Mouse (Mus musculus) limb, embryonic 14.5 days (tissue): ENCODE measurements around the gene Tubb2b. TPM values are rescaled to one million over a fixed set of nuclear protein-coding genes. Genes with fewer than 3 reads are reported as not detected.

ENCODE experiments used
- ATAC-seq: fragments of 200-750 bp; cut with Nextera tagmentation; 2 replicates; pipeline ENCODE4 v1.8.0; 2017; ENCODE audit warnings: low read depth, moderate number of reproducible peaks, moderate TSS enrichment; ENCODE audit not compliant: low FRiP score
- DNase-seq: peaks from one replicate; pipeline ENCODE4 v3.0.0-alpha.2; 2015; ENCODE audit warnings: low spot score
- H3K27ac ChIP-seq: fragments of 300-500 bp; sonication (generic); replicated peaks from 2 replicates; pipeline ENCODE4 v1.5.1; 2014; ENCODE audit warnings: low read depth, mild to moderate bottlenecking, low read length, moderate library complexity, mixed read lengths
- H3K27me3 ChIP-seq: fragments of 300-500 bp; sonication (generic); 2 replicates; pipeline ENCODE4 v1.6.1; 2014; ENCODE audit warnings: low read length, mixed read lengths; ENCODE audit not compliant: control insufficient read depth, insufficient read depth
- H3K36me3 ChIP-seq: fragments of 300-500 bp; sonication (generic); 2 replicates; pipeline ENCODE4 v1.6.1; 2014; ENCODE audit warnings: mild to moderate bottlenecking, low read length, moderate library complexity, mixed read lengths; ENCODE audit not compliant: control insufficient read depth, insufficient read depth
- H3K4me1 ChIP-seq: fragments of 300-500 bp; sonication (generic); 2 replicates; pipeline ENCODE4 v1.6.1; 2014; ENCODE audit warnings: antibody characterized with exemption, low read length, mixed read lengths; ENCODE audit not compliant: control insufficient read depth, insufficient read depth
- H3K4me2 ChIP-seq: fragments of 300-500 bp; sonication (generic); replicated peaks from 2 replicates; pipeline ENCODE4 v1.6.1; 2014; ENCODE audit warnings: low read depth, mild to moderate bottlenecking, low read length, moderate library complexity; ENCODE audit not compliant: severe bottlenecking
- H3K4me3 ChIP-seq: fragments of 300-500 bp; sonication (generic); replicated peaks from 2 replicates; pipeline ENCODE4 v1.5.1; 2014; ENCODE audit warnings: low read length
- H3K9ac ChIP-seq: fragments of 300-500 bp; sonication (generic); 2 replicates; pipeline ENCODE4 v1.6.1; 2014; ENCODE audit warnings: mild to moderate bottlenecking, low read depth, low read length, moderate library complexity; ENCODE audit not compliant: severe bottlenecking
- H3K9me3 ChIP-seq: fragments of 300-500 bp; sonication (generic); 2 replicates; pipeline ENCODE4 v1.6.1; 2016; ENCODE audit warnings: low read length; ENCODE audit not compliant: control insufficient read depth
- POLR2A ChIP-seq: fragments of 200-500 bp; IDR thresholded peaks from 2 replicates; pipeline ENCODE4 v1.8.0; 2012; ENCODE audit warnings: inconsistent platforms, mild to moderate bottlenecking, moderate library complexity, borderline replicate concordance; ENCODE audit not compliant: insufficient read depth, insufficient read length; ENCODE audit errors: extremely low read depth
- WGBS: fragments of 180-500 bp; shearing (Covaris S2); extraction: QIAGEN DNeasy Blood & Tissue Kit; methylation state at CpG from one replicate; pipeline ENCODE4 v1.1.7; 2014; 5-methylcytosine and 5-hydroxymethylcytosine counted together
- polyA plus RNA-seq, 2 experiments: library from polyadenylated mRNA; depleted of rRNA in 1 of 2; stranded (reverse) in 1 of 2; unstranded in 1 of 2; fragments of >200 nt; fragmentation: Nextera tagmentation in 1 of 2; extraction: Ambion mirVana in 1 of 2; gene quantifications; 2 replicates each; pipeline versions ENCODE4 v1.2.1 to v1.2.3; 2012 to 2014

The Tubb2b gene
- polyA plus RNA-seq, 2 experiments, result 28.5 to 376 TPM

DNA sequence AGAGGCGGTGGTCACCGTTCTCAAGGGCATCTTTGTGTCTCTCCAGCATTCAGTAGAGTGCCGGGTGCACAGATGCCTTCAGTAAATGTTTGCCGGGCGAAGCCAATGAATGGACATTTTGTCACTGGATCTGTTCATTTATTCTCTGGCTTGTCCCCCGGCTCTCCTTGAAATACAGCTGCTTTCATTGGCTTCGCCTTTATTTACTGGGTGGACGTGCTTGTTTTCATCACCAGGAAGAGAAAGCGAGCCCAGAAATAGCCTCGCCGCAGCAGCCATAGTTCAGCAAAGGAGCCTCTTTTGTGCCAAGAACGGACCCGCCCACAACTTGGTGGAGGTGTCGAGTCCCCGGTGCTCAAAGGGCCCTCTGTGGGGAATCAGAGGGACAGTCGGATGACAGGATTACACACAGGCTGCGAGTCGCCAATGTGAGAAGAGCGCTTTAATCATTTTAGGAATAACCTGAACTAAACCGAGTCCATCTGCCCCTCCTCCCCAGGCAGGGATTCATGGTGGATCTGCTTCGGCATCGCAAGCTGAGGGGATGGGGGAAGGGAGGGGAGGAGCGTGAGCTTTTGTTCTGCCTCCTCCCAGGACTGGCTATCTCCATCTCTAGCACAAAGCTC lies 18.6 kb upstream of the Tubb2b start:
- TF ChIP-seq POLR2A, result peak; percentile 50; the same call in 1 of the 2 replicates
- ATAC-seq (peak; percentile 85), DNase-seq (peak; percentile 67)
- H3K4me1 ChIP-seq, result peaks cover 24% of the 10 kb centered on the region
- peak overlapping the region; percentile 74 for H3K27ac ChIP-seq
- H3K4me2 ChIP-seq, result peak overlapping the region; percentile 62
- H3K27me3 ChIP-seq, result no peaks in the 10 kb centered on the region
- H3K9me3 ChIP-seq, result no peaks in the 10 kb centered on the region
- H3K36me3 ChIP-seq, result no peaks in the 10 kb centered on the region
- H3K9ac ChIP-seq, result peak overlapping the region; percentile 62
- H3K4me3 ChIP-seq, result peak overlapping the region; percentile 47
- 5% methylated on average over 23 of the region's 23 CpGs for WGBS

DNA sequence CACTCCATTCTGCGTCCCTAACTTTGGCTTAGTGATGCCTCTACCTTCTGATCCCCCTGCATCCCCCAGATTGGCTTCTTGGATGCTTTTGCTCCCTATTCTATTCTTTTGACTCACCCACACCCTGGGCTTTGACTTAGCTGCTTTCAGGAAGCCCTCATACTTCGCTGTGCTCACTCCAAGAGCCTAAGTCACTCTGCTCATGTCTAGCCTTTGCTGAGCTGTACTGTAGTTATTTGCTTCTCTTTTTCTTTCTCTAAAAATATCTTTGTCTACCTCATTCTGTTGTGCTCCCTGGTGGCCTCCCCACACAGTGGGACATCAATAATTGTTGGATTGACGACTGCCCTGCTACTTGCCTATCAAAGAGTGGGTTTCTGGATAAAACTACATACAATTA lies 17.9 kb upstream of the Tubb2b start:
- 86% methylated on average over 3 of the region's 3 CpGs for WGBS
- H3K27me3 ChIP-seq, result no peaks in the 10 kb centered on the region
- no peak for ATAC-seq
- H3K9me3 ChIP-seq, result no peaks in the 10 kb centered on the region
- no peak for TF ChIP-seq POLR2A
- H3K27ac ChIP-seq, result peak overlapping the region; percentile 3
- peak overlapping the region; percentile 62; the same call in 1 of the 2 replicates for H3K4me2 ChIP-seq
- H3K36me3 ChIP-seq, result no peaks in the 10 kb centered on the region
- peaks cover 24% of the 10 kb centered on the region for H3K4me1 ChIP-seq
- H3K9ac ChIP-seq, result no peak overlapping the region
- DNase-seq, result no peak
- H3K4me3 ChIP-seq, result no peak overlapping the region

DNA sequence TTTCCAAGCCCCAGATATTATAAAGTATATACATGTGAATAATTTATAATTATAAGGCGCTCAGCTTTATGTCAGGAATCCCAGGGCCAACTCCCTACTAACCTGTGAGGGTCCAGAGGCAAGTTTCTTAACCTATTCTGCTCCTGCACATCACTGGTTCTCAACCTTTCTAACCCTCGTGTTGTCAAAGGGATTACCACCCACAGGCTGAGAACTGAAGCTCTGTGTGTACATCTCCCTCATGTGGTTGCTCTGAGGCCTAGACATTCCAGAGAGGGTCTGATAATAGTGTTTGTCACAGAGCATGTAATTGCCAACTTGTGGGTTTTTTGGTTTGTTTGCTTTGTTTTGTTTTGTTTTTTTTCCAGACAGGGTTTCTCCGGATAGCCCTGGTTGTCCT lies 16.6 kb upstream of the Tubb2b start:
- Histone ChIP-seq H3K9ac (no peak overlapping the region), H3K36me3 (no peaks in the 10 kb centered on the region), H3K4me2 (no peak overlapping the region), H3K4me1 (peaks cover 24% of the 10 kb centered on the region), H3K27me3 (no peaks in the 10 kb centered on the region), H3K9me3 (no peaks in the 10 kb centered on the region), H3K4me3 (no peak overlapping the region), H3K27ac (no peak overlapping the region)
- WGBS, result 69% methylated on average over 3 of the region's 3 CpGs
- TF ChIP-seq POLR2A, result no peak
- ATAC-seq (no peak), DNase-seq (no peak)

DNA sequence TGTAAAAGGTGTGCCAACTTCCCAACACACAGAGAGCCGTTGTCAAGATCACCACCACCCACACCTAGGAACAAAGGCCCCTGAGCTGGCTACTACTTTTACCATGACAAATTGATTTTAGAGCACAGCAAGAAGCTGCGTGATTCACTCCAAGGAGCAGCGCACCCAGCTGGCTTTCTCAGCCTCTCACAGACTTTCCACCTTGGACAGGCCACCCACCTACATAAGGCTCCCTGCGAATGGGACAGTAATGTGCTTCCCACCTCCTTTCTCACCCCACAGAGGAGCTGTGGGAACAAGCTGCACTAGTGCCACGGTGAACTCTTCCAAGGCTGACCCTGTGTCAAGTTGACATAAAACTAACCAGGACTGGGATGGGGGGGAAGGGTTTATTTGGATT lies 13.1 kb upstream of the Tubb2b start:
- Histone ChIP-seq H3K4me3 (no peak overlapping the region), H3K4me2 (no peak overlapping the region), H3K9ac (no peak overlapping the region), H3K36me3 (no peaks in the 10 kb centered on the region), H3K27ac (no peak overlapping the region), H3K27me3 (no peaks in the 10 kb centered on the region), H3K9me3 (no peaks in the 10 kb centered on the region), H3K4me1 (peaks cover 3% of the 10 kb centered on the region; the same call in 1 of the 2 replicates)
- WGBS, result 62% methylated on average over 5 of the region's 5 CpGs
- ATAC-seq (no peak), DNase-seq (no peak)
- TF ChIP-seq POLR2A, result no peak

DNA sequence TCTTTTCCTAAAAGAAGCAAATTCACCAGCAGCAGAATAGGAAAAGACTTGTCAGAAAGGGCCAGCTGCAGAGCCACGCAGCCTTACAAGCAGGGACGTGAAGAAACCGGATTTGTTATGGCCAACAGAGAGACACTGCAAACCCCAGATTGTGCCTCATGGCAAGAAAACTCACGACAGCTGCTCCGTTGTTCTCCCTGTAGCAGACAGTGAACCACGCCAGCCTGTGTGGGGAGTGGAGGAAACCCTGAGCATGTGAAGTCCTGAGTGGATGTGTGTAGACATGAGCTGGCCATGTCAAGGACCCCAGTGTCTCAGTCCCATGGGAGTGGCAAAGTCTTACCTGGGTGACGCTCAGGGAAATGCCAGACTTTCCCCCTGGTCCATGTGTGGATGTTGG lies 6.3 kb upstream of the Tubb2b start:
- Histone ChIP-seq H3K27me3 (no peaks in the 10 kb centered on the region), H3K4me3 (no peak overlapping the region), H3K9ac (no peak overlapping the region), H3K27ac (no peak overlapping the region), H3K4me2 (no peak overlapping the region), H3K4me1 (peaks cover 25% of the 10 kb centered on the region), H3K36me3 (no peaks in the 10 kb centered on the region), H3K9me3 (no peaks in the 10 kb centered on the region)
- no peak for TF ChIP-seq POLR2A
- ATAC-seq (peak; percentile 63; the same call in 1 of the 2 replicates), DNase-seq (no peak)
- WGBS, result 56% methylated on average over 7 of the region's 7 CpGs
